Mouse (Mus musculus) midbrain, embryonic 12.5 days (tissue): Measurements from ENCODE around the gene Arhgef19. TPM values are rescaled to one million over a fixed set of nuclear protein-coding genes. Genes with fewer than 3 reads are reported as not detected.

ENCODE experiments used
- ATAC-seq: fragments of 200-750 bp; cut with Nextera tagmentation; 2 replicates; pipeline ENCODE4 v1.8.0; 2017; ENCODE audit warnings: low read depth, moderate TSS enrichment, moderate library complexity; ENCODE audit not compliant: low FRiP score
- H3K27ac ChIP-seq: fragments of 300-500 bp; sonication (generic); replicated peaks from 2 replicates; pipeline ENCODE4 v1.5.1; 2016; ENCODE audit warnings: mild to moderate bottlenecking
- H3K27me3 ChIP-seq: fragments of 300-500 bp; sonication (generic); 2 replicates; pipeline ENCODE4 v1.6.1; 2016; ENCODE audit warnings: mild to moderate bottlenecking
- H3K36me3 ChIP-seq: fragments of 300-500 bp; sonication (generic); 2 replicates; pipeline ENCODE4 v1.6.1; 2016
- H3K4me1 ChIP-seq: fragments of 300-500 bp; sonication (generic); 2 replicates; pipeline ENCODE4 v1.6.1; 2016
- H3K4me2 ChIP-seq: fragments of 300-500 bp; sonication (generic); replicated peaks from 2 replicates; pipeline ENCODE4 v1.6.1; 2016; ENCODE audit warnings: mild to moderate bottlenecking, moderate library complexity
- H3K4me3 ChIP-seq: fragments of 300-500 bp; sonication (generic); 2 replicates; pipeline ENCODE4 v1.5.1; 2016; ENCODE audit warnings: mild to moderate bottlenecking
- H3K9ac ChIP-seq: fragments of 300-500 bp; sonication (generic); replicated peaks from 2 replicates; pipeline ENCODE4 v1.6.1; 2016; ENCODE audit warnings: mild to moderate bottlenecking, moderate library complexity
- H3K9me3 ChIP-seq: fragments of 300-500 bp; sonication (generic); 2 replicates; pipeline ENCODE4 v1.6.1; 2016; ENCODE audit warnings: mild to moderate bottlenecking
- WGBS: fragments of 180-500 bp; shearing (Covaris S2); methylation state at CpG from one replicate; pipeline ENCODE4 v1.1.7; 2016; 5-methylcytosine and 5-hydroxymethylcytosine counted together
- polyA plus RNA-seq: library from polyadenylated mRNA; unstranded; fragments of >200 nt; fragmentation: Nextera tagmentation; extraction: Ambion mirVana; gene quantifications from 2 replicates; pipeline ENCODE4 v1.2.1, GENCODE M21; 2016

The Arhgef19 gene
- polyA plus RNA-seq, 1 experiment from 2014 or later = 2.1 TPM

DNA sequence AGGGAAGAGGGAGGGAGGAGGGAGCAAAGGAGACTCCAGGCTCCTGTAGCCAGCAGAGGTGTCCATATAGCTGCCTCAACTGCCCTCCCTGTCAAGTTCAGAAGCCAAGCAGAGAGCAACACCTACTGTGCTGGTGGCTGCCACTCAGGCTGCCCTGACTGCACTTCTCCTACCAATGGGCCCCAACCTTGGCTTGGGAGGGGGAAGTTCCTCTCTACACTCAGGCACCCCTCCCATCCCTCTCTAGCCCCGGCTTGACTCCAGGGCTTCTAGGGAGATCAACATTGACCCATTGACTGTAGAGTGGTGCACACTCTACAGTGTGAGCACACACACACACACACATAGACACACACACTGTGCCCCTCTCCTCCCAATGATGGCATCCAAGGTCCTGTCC lies 42.3 kb downstream of the Arhgef19 start:
- 100% methylated on average over 1 of the region's 1 CpGs for WGBS
- Histone ChIP-seq H3K4me1 (peaks cover 35% of the 10 kb centered on the region), H3K27me3 (peaks cover 39% of the 10 kb centered on the region), H3K27ac (no peak overlapping the region), H3K4me2 (no peak overlapping the region), H3K36me3 (no peaks in the 10 kb centered on the region), H3K4me3 (no peak overlapping the region), H3K9me3 (no peaks in the 10 kb centered on the region), H3K9ac (no peak overlapping the region)
- no peak for ATAC-seq

DNA sequence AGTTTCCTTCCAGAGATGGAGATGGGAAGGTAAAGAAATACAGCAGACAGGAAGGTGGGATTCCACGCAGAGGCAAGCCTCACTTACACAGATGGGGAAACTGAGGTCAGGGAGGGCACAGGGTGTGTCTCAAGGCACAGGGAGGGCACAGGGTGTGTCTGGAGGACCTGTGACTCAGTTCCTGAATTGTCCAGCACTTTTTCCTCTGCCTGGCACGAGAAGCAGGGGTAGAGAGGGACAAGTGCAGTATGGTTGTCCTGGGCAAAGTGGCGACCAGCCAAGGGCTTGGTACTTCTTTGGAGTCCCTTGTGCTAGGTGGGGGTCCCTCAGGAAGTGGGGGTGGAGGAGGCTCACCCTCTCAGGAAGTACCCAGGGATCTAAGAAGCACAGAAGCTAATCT lies 42.8 kb downstream of the Arhgef19 start:
- Histone ChIP-seq H3K4me1 (peaks cover 40% of the 10 kb centered on the region), H3K9ac (no peak overlapping the region), H3K27me3 (peaks cover 40% of the 10 kb centered on the region), H3K27ac (no peak overlapping the region), H3K9me3 (no peaks in the 10 kb centered on the region), H3K4me2 (no peak overlapping the region), H3K4me3 (no peak overlapping the region), H3K36me3 (no peaks in the 10 kb centered on the region)
- ATAC-seq = no peak
- 72% methylated on average over 3 of the region's 3 CpGs for WGBS

GRCm38 (mm10) chr4:141282623-141283022 lies 43.3 kb downstream of the Arhgef19 start:
- no peak overlapping the region for H3K9ac ChIP-seq
- peaks cover 44% of the 10 kb centered on the region for H3K4me1 ChIP-seq
- ATAC-seq = no peak
- no peak overlapping the region for H3K4me2 ChIP-seq
- no peaks in the 10 kb centered on the region for H3K9me3 ChIP-seq
- H3K27me3 ChIP-seq = peaks cover 40% of the 10 kb centered on the region
- WGBS = 46% methylated on average over 5 of the region's 5 CpGs
- H3K4me3 ChIP-seq = no peak overlapping the region
- no peak overlapping the region for H3K27ac ChIP-seq
- H3K36me3 ChIP-seq = no peaks in the 10 kb centered on the region

GRCm38 (mm10) chr4:141283176-141283878 lies 44.0 kb downstream of the Arhgef19 start:
- H3K4me1 ChIP-seq = peaks cover 44% of the 10 kb centered on the region
- H3K9me3 ChIP-seq = no peaks in the 10 kb centered on the region
- WGBS = 63% methylated on average over 12 of the region's 12 CpGs
- H3K4me2 ChIP-seq = no peak overlapping the region
- 0 out of 2 replicates have a peak overlapping the region, but pooled peaks have one; percentile 8 for H3K27ac ChIP-seq
- no peak for ATAC-seq
- H3K36me3 ChIP-seq = no peaks in the 10 kb centered on the region
- H3K9ac ChIP-seq = no peak overlapping the region
- H3K27me3 ChIP-seq = peaks cover 47% of the 10 kb centered on the region
- no peak overlapping the region for H3K4me3 ChIP-seq

DNA sequence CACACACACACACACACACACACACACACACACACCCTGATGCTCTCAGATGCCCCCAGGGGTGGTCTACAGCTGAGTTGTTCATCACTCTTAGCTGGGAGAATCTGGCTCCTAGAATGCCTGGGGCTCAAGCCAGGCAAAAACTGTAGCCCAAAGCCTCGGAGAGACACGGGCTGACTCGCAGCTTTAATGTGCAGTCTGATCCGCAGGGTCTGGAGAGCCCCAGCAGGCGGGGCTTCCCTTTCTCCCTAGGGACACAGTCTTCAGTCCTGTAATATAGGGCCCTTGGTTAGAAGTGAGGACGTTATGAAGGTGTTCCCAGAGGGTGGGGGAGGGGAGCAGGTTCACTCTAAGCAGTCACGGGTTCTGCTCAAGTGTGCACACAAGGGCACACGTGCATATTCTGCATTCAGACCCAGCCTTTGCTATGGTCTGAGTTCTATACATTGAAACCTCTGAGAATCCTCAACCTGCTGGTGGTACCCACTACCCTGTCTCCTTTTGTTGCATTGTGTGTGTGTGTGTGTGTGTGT lies 44.6 kb downstream of the Arhgef19 start:
- Histone ChIP-seq H3K9me3 (no peaks in the 10 kb centered on the region), H3K36me3 (no peaks in the 10 kb centered on the region), H3K4me3 (no peak overlapping the region), H3K4me1 (peaks cover 40% of the 10 kb centered on the region), H3K4me2 (no peak overlapping the region), H3K9ac (no peak overlapping the region), H3K27ac (peak overlapping the region; percentile 8; the same call in 1 of the 2 replicates), H3K27me3 (peaks cover 53% of the 10 kb centered on the region)
- ATAC-seq = no peak
- WGBS = 19% methylated on average over 8 of the region's 8 CpGs

- H3K27ac ChIP-seq = no peak overlapping the region
- H3K36me3 ChIP-seq = no peaks in the 10 kb centered on the region
- peaks cover 59% of the 10 kb centered on the region for H3K27me3 ChIP-seq
- H3K4me3 ChIP-seq = no peak overlapping the region
- no peak for ATAC-seq
- 65% methylated on average over 3 of the region's 3 CpGs for WGBS
- H3K4me1 ChIP-seq = peaks cover 35% of the 10 kb centered on the region
- H3K9ac ChIP-seq = no peak overlapping the region
- H3K9me3 ChIP-seq = no peaks in the 10 kb centered on the region
- H3K4me2 ChIP-seq = no peak overlapping the region
Observed at GRCm38 (mm10) chr4:141284486-141284885, 45.2 kb downstream of the Arhgef19 start.

DNA sequence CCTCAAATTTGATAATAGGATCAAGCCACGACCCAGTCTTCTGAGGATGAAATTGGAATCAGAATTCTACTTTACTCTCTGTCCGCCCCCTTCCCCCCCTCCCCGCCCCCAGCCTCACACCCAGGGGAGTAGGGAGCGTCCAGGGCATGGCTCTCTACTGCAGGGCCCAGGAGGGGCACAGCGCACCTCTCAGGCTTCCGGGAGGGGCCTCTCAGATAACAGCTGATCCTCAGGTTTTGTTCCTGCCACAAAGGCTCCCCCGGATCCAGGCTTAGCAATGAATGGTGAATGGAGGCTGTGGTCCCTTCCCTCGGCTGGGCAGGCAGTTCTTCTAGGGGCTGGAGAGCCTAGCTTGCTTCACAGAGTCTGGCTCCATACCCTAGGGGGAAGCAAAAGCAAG lies 45.8 kb downstream of the Arhgef19 start:
- no peak overlapping the region for H3K9ac ChIP-seq
- H3K27me3 ChIP-seq = peaks cover 64% of the 10 kb centered on the region
- ATAC-seq = no peak

GRCm38 (mm10) chr4:141286860-141287517 lies 47.7 kb downstream of the Arhgef19 start:
- Histone ChIP-seq H3K27ac (no peak overlapping the region), H3K9me3 (no peaks in the 10 kb centered on the region), H3K4me2 (0 out of 2 replicates have a peak overlapping the region, but pooled peaks have one; percentile 4), H3K9ac (0 out of 2 replicates have a peak overlapping the region, but pooled peaks have one; percentile 11), H3K4me1 (peaks cover 43% of the 10 kb centered on the region), H3K27me3 (peaks cover 74% of the 10 kb centered on the region), H3K36me3 (no peaks in the 10 kb centered on the region), H3K4me3 (no peak overlapping the region)
- no peak for ATAC-seq
- 13% methylated on average over 20 of the region's 20 CpGs for WGBS

More for the DNA sequence above, 45.8 kb downstream of the Arhgef19 start:
- 10% methylated on average over 8 of the region's 8 CpGs for WGBS
- Histone ChIP-seq H3K4me1 (peaks cover 35% of the 10 kb centered on the region), H3K4me2 (no peak overlapping the region), H3K4me3 (no peak overlapping the region), H3K36me3 (no peaks in the 10 kb centered on the region), H3K27ac (no peak overlapping the region), H3K9me3 (no peaks in the 10 kb centered on the region)

- H3K9ac ChIP-seq = no peak overlapping the region
- H3K4me2 ChIP-seq = 0 out of 2 replicates have a peak overlapping the region, but pooled peaks have one; percentile 3
- H3K9me3 ChIP-seq = no peaks in the 10 kb centered on the region
- peaks cover 75% of the 10 kb centered on the region for H3K27me3 ChIP-seq
- WGBS = 18% methylated on average over 15 of the region's 15 CpGs
- H3K4me3 ChIP-seq = no peak overlapping the region
- ATAC-seq = no peak
- no peaks in the 10 kb centered on the region for H3K36me3 ChIP-seq
- H3K27ac ChIP-seq = no peak overlapping the region
- H3K4me1 ChIP-seq = peaks cover 45% of the 10 kb centered on the region
Observed at GRCm38 (mm10) chr4:141287518-141288004, 48.3 kb downstream of the Arhgef19 start.

- H3K27ac ChIP-seq = no peak overlapping the region
- peaks cover 45% of the 10 kb centered on the region for H3K4me1 ChIP-seq
- no peaks in the 10 kb centered on the region for H3K9me3 ChIP-seq
- peak; percentile 47; the same call in 1 of the 2 replicates for ATAC-seq
- no peak overlapping the region for H3K4me2 ChIP-seq
- no peak overlapping the region for H3K4me3 ChIP-seq
- 33% methylated on average over 8 of the region's 8 CpGs for WGBS
- no peaks in the 10 kb centered on the region for H3K36me3 ChIP-seq
- peaks cover 81% of the 10 kb centered on the region for H3K27me3 ChIP-seq
- no peak overlapping the region for H3K9ac ChIP-seq
Observed at GRCm38 (mm10) chr4:141288152-141288551, 48.9 kb downstream of the Arhgef19 start.

GRCm38 (mm10) chr4:141291571-141292375 lies 52.5 kb downstream of the Arhgef19 start:
- H3K4me3 ChIP-seq = peak overlapping the region; percentile 38
- H3K4me1 ChIP-seq = peaks cover 36% of the 10 kb centered on the region
- no peaks in the 10 kb centered on the region for H3K36me3 ChIP-seq
- H3K27ac ChIP-seq = no peak overlapping the region
- H3K9me3 ChIP-seq = no peaks in the 10 kb centered on the region
- WGBS = 1% methylated on average over 42 of the region's 47 CpGs
- H3K4me2 ChIP-seq = peak overlapping the region; percentile 70
- no peak for ATAC-seq
- peak overlapping the region; percentile 44 for H3K9ac ChIP-seq
- peaks cover 94% of the 10 kb centered on the region for H3K27me3 ChIP-seq
